10 mouse cellular contexts compared by ENCODE assay signal in the genomic region with DNA sequence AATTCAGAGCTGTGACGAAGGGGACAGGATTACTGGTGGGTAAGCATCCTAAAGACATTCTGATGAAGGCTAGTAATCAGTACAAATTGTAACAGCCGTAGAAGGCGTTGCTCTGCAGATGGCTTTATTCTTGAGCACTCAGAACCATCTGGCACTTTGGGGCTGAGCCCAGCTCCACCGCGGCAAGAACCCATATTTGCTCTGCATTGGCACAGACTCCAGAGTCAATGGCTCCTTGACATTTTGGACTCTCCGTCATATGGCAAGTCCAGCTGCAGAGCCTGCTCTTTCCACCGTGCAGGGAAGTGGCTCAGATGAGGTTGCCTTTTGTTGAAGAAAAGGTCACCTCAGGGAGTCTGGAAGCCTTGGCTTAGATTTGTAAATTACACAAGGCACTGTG.
DNase-seq lines count a peak whose midpoint lies in the region; ATAC-seq and TF ChIP-seq lines count a peak whose summit lies in the region.
"Had no signal": no experiment of that assay in that cellular context is flagged by ENCODE, and none has a peak within 500 bp of the region (broad histone marks: within the 10 kb centered on the region; RNA-seq: fewer than 3 reads in every experiment).

No protein-coding gene starts in this region.

- no peaks in the 10 kb centered on the region for H3K4me1 ChIP-seq in hindbrain, postnatal 0 days (ENCODE audit: insufficient read depth, low read length)
- H3K4me1 ChIP-seq in lung, embryonic 15.5 days, result peaks cover 10% of the 10 kb centered on the region; the same call in 1 of the 2 replicates
- H3K4me1 ChIP-seq in intestine, embryonic 15.5 days (replicated peaks), result no peaks in the 10 kb centered on the region
- H3K4me1 ChIP-seq in liver, embryonic 11.5 days (replicated peaks; ENCODE audit: control insufficient read depth, insufficient read depth, low read length), result no peaks in the 10 kb centered on the region

- TF ChIP-seq CTCF in hindbrain, postnatal 0 days (IDR thresholded peaks at IDR 0.05; ENCODE audit: low read depth), result no peak

- H3K9me3 ChIP-seq in hindbrain, postnatal 0 days (ENCODE audit: low read length), result no peaks in the 10 kb centered on the region
- H3K9me3 ChIP-seq in lung, embryonic 15.5 days, result no peaks in the 10 kb centered on the region
- no peaks in the 10 kb centered on the region for H3K9me3 ChIP-seq in intestine, embryonic 15.5 days
- H3K9me3 ChIP-seq in liver, embryonic 11.5 days (ENCODE audit: control insufficient read depth, low read length), result no peaks in the 10 kb centered on the region

- no peaks in the 10 kb centered on the region for H3K36me3 ChIP-seq in hindbrain, postnatal 0 days (ENCODE audit: insufficient read depth, low read length)
- no peaks in the 10 kb centered on the region for H3K36me3 ChIP-seq in lung, embryonic 15.5 days
- no peaks in the 10 kb centered on the region for H3K36me3 ChIP-seq in intestine, embryonic 15.5 days
- no peaks in the 10 kb centered on the region for H3K36me3 ChIP-seq in liver, embryonic 11.5 days (ENCODE audit: control insufficient read depth, insufficient read depth, low read length)

- H3K4me2 ChIP-seq in hindbrain, postnatal 0 days (ENCODE audit: low read depth, low read length), result no peak overlapping the region
- H3K4me2 ChIP-seq in lung, embryonic 15.5 days, result no peak overlapping the region
- no peak overlapping the region for H3K4me2 ChIP-seq in intestine, embryonic 15.5 days (replicated peaks)
- no peak overlapping the region for H3K4me2 ChIP-seq in liver, embryonic 11.5 days

- no peak overlapping the region for H3K9ac ChIP-seq in hindbrain, postnatal 0 days (replicated peaks; ENCODE audit: low read length)
- no peak overlapping the region for H3K9ac ChIP-seq in lung, embryonic 15.5 days
- H3K9ac ChIP-seq in intestine, embryonic 15.5 days, result no peak overlapping the region
- no peak overlapping the region for H3K9ac ChIP-seq in liver, embryonic 11.5 days (ENCODE audit: low read depth, low read length)
- H3K9ac ChIP-seq: liver, embryonic 14.5 days had no signal

- H3K27ac ChIP-seq in hindbrain, postnatal 0 days, result no peak overlapping the region
- H3K27ac ChIP-seq in lung, embryonic 15.5 days, result no peak overlapping the region
- no peak overlapping the region for H3K27ac ChIP-seq in intestine, embryonic 15.5 days
- H3K27ac ChIP-seq in liver, embryonic 11.5 days (ENCODE audit: low read depth, low read length), result no peak overlapping the region
- H3K27ac ChIP-seq: liver, embryonic 14.5 days had no signal

- DNase-seq in kidney, postnatal 4 days, result peak; percentile 4 to 15
- no peak for DNase-seq in kidney, adult 18-20 months
- peak; percentile 93 to 97 for DNase-seq in cerebellum, postnatal 36 days
- peak; percentile 91 for DNase-seq in hindbrain, postnatal 0 days (ENCODE audit: low spot score)
- no peak for DNase-seq in thymus, postnatal 10 days (ENCODE audit: low spot score in 2 of 2)
- no peak for DNase-seq in liver, embryonic 11.5 days (ENCODE audit: low spot score)

- 36% methylated on average over 7 of the region's 7 CpGs for WGBS in hindbrain, postnatal 0 days
- 28% methylated on average over 7 of the region's 7 CpGs for WGBS in lung, embryonic 15.5 days
- WGBS in intestine, embryonic 15.5 days, result 65% methylated on average over 7 of the region's 7 CpGs
- WGBS in liver, embryonic 11.5 days, result 76% methylated on average over 7 of the region's 7 CpGs

- 0 out of 2 replicates have a peak, but pooled peaks cover 5% of the 10 kb centered on the region for H3K27me3 ChIP-seq in hindbrain, postnatal 0 days (ENCODE audit: insufficient read depth, low read length)
- no peaks in the 10 kb centered on the region for H3K27me3 ChIP-seq in lung, embryonic 15.5 days
- H3K27me3 ChIP-seq in intestine, embryonic 15.5 days (replicated peaks), result no peaks in the 10 kb centered on the region
- H3K27me3 ChIP-seq in liver, embryonic 11.5 days (replicated peaks; ENCODE audit: control insufficient read depth, insufficient read depth, low read length), result no peaks in the 10 kb centered on the region

- ATAC-seq in hindbrain, postnatal 0 days, result peak; percentile 84
- peak; percentile 90 for ATAC-seq in lung, embryonic 15.5 days (ENCODE audit: borderline replicate concordance, extremely low read depth, low FRiP score, low TSS enrichment)
- ATAC-seq in intestine, embryonic 15.5 days, result no peak
- no peak for ATAC-seq in liver, embryonic 11.5 days (replicated peaks; ENCODE audit: low FRiP score)

- H3K4me3 ChIP-seq in hindbrain, postnatal 0 days (ENCODE audit: low read length), result no peak overlapping the region
- H3K4me3 ChIP-seq in lung, embryonic 15.5 days, result no peak overlapping the region
- H3K4me3 ChIP-seq in intestine, embryonic 15.5 days (replicated peaks), result no peak overlapping the region
- H3K4me3 ChIP-seq in liver, embryonic 11.5 days (ENCODE audit: low read depth, low read length), result no peak overlapping the region
- H3K4me3 ChIP-seq: erythroblast, embryonic 14.5 days had no signal

Comparison
In these comparisons a context has a peak if more than half of its experiments do, and no peak if none do; other contexts are left out.
1. DNase-seq: peak in kidney, postnatal 4 days (2 of 2), cerebellum, postnatal 36 days (2 of 2) and hindbrain, postnatal 0 days (single experiment); none in kidney, adult 18-20 months (single experiment), thymus, postnatal 10 days (0 of 2) and liver, embryonic 11.5 days (single experiment).
2. ATAC-seq: peak in hindbrain, postnatal 0 days (single experiment) and lung, embryonic 15.5 days (single experiment); none in intestine, embryonic 15.5 days (single experiment) and liver, embryonic 11.5 days (single experiment).